Mouse (Mus musculus): Measurements from ENCODE around the gene Acp6. TPM values are rescaled to one million over a fixed set of nuclear protein-coding genes. Genes with fewer than 3 reads are reported as not detected.
A peak's percentile ranks its signal among the peaks of the same experiment; 100 is the strongest.

Gene Acp6
- polyA plus RNA-seq, 1 experiment: 45.2 TPM

GRCm38 (mm10) chr3:97151092-97151491 lies 7.5 kb upstream of the Acp6 start:
- Histone ChIP-seq H3K4me3 (no peak overlapping the region), H3ac (ENCODE audit: control insufficient read depth, insufficient read length) (no peak overlapping the region), H3K79me2 (ENCODE audit: control insufficient read depth, insufficient read depth) (no peaks in the 10 kb centered on the region), H3K36me3 (ENCODE audit: control insufficient read depth, insufficient read depth) (no peaks in the 10 kb centered on the region), H3K27me3 (ENCODE audit: control insufficient read depth, insufficient read depth, insufficient read length) (no peaks in the 10 kb centered on the region), H3K4me2 (ENCODE audit: low read depth) (no peak overlapping the region)
- TF ChIP-seq TCF3 (IDR thresholded peaks at IDR 0.05; ENCODE audit: insufficient read length, low read depth): no peak

GRCm38 (mm10) chr3:97156431-97156830 lies 2.1 kb upstream of the Acp6 start:
- H3K36me3 ChIP-seq (ENCODE audit: control insufficient read depth, insufficient read depth): no peaks in the 10 kb centered on the region
- no peak overlapping the region for H3K4me3 ChIP-seq
- TF ChIP-seq MYOD1 (IDR thresholded peaks at IDR 0.05; ENCODE audit: control insufficient read depth in 1 of 3, insufficient read length in 2 of 3, low read depth in 2 of 3) (no peak), SRF (IDR thresholded peaks at IDR 0.05; ENCODE audit: control insufficient read depth, insufficient read length, low read depth) (no peak), POLR2AphosphoS2 (IDR thresholded peaks at IDR 0.05; ENCODE audit: insufficient read length, low read depth) (no peak), TCF12 (IDR thresholded peaks at IDR 0.05; ENCODE audit: insufficient read depth, poor library complexity, severe bottlenecking) (no peak), MYOG (IDR thresholded peaks at IDR 0.05; ENCODE audit: control insufficient read depth in 1 of 3, insufficient read depth in 1 of 3, insufficient read length in 2 of 3, low read depth in 2 of 3) (no peak), USF1 (IDR thresholded peaks at IDR 0.05; ENCODE audit: low read depth) (no peak), REST (IDR thresholded peaks at IDR 0.05; ENCODE audit: insufficient read depth, insufficient read length) (no peak), CEBPB (IDR thresholded peaks at IDR 0.05; ENCODE audit: insufficient read depth, poor library complexity, severe bottlenecking) (no peak), TCF3 (IDR thresholded peaks at IDR 0.05; ENCODE audit: insufficient read length, low read depth) (no peak), POLR2A (IDR thresholded peaks at IDR 0.05; ENCODE audit: insufficient read length, low read depth) (no peak), E2F4 (IDR thresholded peaks at IDR 0.05; ENCODE audit: insufficient read depth) (no peak), MAX (IDR thresholded peaks at IDR 0.05; ENCODE audit: low read depth) (no peak)
- H3K27me3 ChIP-seq (ENCODE audit: control insufficient read depth, insufficient read depth, insufficient read length): no peaks in the 10 kb centered on the region
- no peak overlapping the region for H3ac ChIP-seq (ENCODE audit: control insufficient read depth, insufficient read length)
- H3K79me2 ChIP-seq (ENCODE audit: control insufficient read depth, insufficient read depth): no peaks in the 10 kb centered on the region
- H3K4me2 ChIP-seq (ENCODE audit: low read depth): no peak overlapping the region

DNA sequence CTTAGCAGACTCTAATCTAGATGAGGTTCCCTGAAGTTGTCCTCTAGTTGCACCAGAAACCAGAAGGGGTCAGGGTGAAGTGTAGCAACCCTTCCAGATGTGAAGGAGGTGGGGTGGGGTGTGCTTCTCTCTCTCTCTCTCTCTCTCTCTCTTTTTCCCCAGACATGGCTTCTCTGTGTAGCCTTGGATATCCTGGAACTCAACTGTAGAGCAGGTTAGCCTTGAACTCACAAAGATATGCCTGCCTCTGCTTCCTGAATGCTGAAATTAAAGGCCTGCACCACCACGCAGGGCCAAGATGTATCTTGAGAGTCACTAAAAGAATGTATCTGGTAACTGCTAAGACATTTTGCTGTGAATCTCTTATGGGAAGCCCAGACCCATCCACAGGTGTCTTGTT lies 1.3 kb upstream of the Acp6 start:
- Histone ChIP-seq H3K36me3 (ENCODE audit: control insufficient read depth, insufficient read depth) (no peaks in the 10 kb centered on the region), H3K79me2 (ENCODE audit: control insufficient read depth, insufficient read depth) (peaks cover 1% of the 10 kb centered on the region), H3ac (ENCODE audit: control insufficient read depth, insufficient read length) (no peak overlapping the region), H3K4me2 (ENCODE audit: low read depth) (no peak overlapping the region), H3K27me3 (ENCODE audit: control insufficient read depth, insufficient read depth, insufficient read length) (no peaks in the 10 kb centered on the region), H3K4me3 (no peak overlapping the region)
- TF ChIP-seq POLR2AphosphoS2 (IDR thresholded peaks at IDR 0.05; ENCODE audit: insufficient read length, low read depth) (no peak), TCF3 (IDR thresholded peaks at IDR 0.05; ENCODE audit: insufficient read length, low read depth) (no peak), REST (IDR thresholded peaks at IDR 0.05; ENCODE audit: insufficient read depth, insufficient read length) (no peak), USF1 (IDR thresholded peaks at IDR 0.05; ENCODE audit: low read depth) (no peak), POLR2A (IDR thresholded peaks at IDR 0.05; ENCODE audit: insufficient read length, low read depth) (no peak), MAX (IDR thresholded peaks at IDR 0.05; ENCODE audit: low read depth) (no peak), MYOD1 (IDR thresholded peaks at IDR 0.05; ENCODE audit: control insufficient read depth in 1 of 3, insufficient read length in 2 of 3, low read depth in 2 of 3) (no peak), MYOG (IDR thresholded peaks at IDR 0.05; ENCODE audit: control insufficient read depth in 1 of 3, insufficient read depth in 1 of 3, insufficient read length in 2 of 3, low read depth in 2 of 3) (no peak), TCF12 (IDR thresholded peaks at IDR 0.05; ENCODE audit: insufficient read depth, poor library complexity, severe bottlenecking) (no peak), E2F4 (IDR thresholded peaks at IDR 0.05; ENCODE audit: insufficient read depth) (no peak), SRF (IDR thresholded peaks at IDR 0.05; ENCODE audit: control insufficient read depth, insufficient read length, low read depth) (no peak), CEBPB (IDR thresholded peaks at IDR 0.05; ENCODE audit: insufficient read depth, poor library complexity, severe bottlenecking) (no peak)

GRCm38 (mm10) chr3:97157958-97158599 lies 498 bp upstream of the Acp6 start:
- Histone ChIP-seq H3K4me3 (peak overlapping the region; percentile 93), H3K36me3 (ENCODE audit: control insufficient read depth, insufficient read depth) (no peaks in the 10 kb centered on the region), H3K4me2 (ENCODE audit: low read depth) (peak overlapping the region; percentile 81), H3K79me2 (ENCODE audit: control insufficient read depth, insufficient read depth) (peaks cover 4% of the 10 kb centered on the region), H3ac (ENCODE audit: control insufficient read depth, insufficient read length) (peak overlapping the region; percentile 53), H3K27me3 (ENCODE audit: control insufficient read depth, insufficient read depth, insufficient read length) (no peaks in the 10 kb centered on the region)
- TF ChIP-seq MYOD1 (IDR thresholded peaks at IDR 0.05; ENCODE audit: control insufficient read depth in 1 of 3, insufficient read length in 2 of 3, low read depth in 2 of 3): no peak
- TF ChIP-seq TCF12 (IDR thresholded peaks at IDR 0.05; ENCODE audit: insufficient read depth, poor library complexity, severe bottlenecking): no peak
- no peak for TF ChIP-seq SRF (IDR thresholded peaks at IDR 0.05; ENCODE audit: control insufficient read depth, insufficient read length, low read depth)
- no peak for TF ChIP-seq POLR2A (IDR thresholded peaks at IDR 0.05; ENCODE audit: insufficient read length, low read depth)
- no peak for TF ChIP-seq USF1 (IDR thresholded peaks at IDR 0.05; ENCODE audit: low read depth)
- no peak for TF ChIP-seq MAX (IDR thresholded peaks at IDR 0.05; ENCODE audit: low read depth)
- TF ChIP-seq E2F4 (IDR thresholded peaks at IDR 0.05; ENCODE audit: insufficient read depth): no peak
- no peak for TF ChIP-seq TCF3 (IDR thresholded peaks at IDR 0.05; ENCODE audit: insufficient read length, low read depth)
- no peak for TF ChIP-seq REST (IDR thresholded peaks at IDR 0.05; ENCODE audit: insufficient read depth, insufficient read length)
- TF ChIP-seq POLR2AphosphoS2 (IDR thresholded peaks at IDR 0.05; ENCODE audit: insufficient read length, low read depth): no peak
- no peak for TF ChIP-seq CEBPB (IDR thresholded peaks at IDR 0.05; ENCODE audit: insufficient read depth, poor library complexity, severe bottlenecking)
- TF ChIP-seq MYOG (IDR thresholded peaks at IDR 0.05; ENCODE audit: control insufficient read depth in 1 of 3, insufficient read depth in 1 of 3, insufficient read length in 2 of 3, low read depth in 2 of 3): no peak

DNA sequence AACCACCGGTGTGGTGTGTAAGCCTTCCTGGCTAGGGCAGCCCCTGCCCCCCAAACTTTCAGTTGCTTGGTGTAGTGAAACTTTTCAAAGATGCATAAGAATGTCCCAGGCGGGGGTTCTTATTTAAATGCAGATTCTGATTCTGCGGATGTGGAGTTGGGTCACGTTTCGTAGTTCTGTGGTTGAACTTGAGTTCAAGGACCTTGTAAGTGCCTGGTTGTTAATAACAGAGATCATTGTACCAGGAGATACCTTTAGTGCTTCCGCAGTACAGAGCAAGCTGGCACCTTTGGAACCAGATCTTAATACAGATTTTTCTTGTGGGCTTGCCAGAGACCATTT lies 903 bp downstream of the Acp6 start:
- no peak for TF ChIP-seq MYOG (IDR thresholded peaks at IDR 0.05; ENCODE audit: control insufficient read depth in 1 of 3, insufficient read depth in 1 of 3, insufficient read length in 2 of 3, low read depth in 2 of 3)
- TF ChIP-seq E2F4 (IDR thresholded peaks at IDR 0.05; ENCODE audit: insufficient read depth): no peak
- no peak for TF ChIP-seq USF1 (IDR thresholded peaks at IDR 0.05; ENCODE audit: low read depth)
- no peak for TF ChIP-seq TCF3 (IDR thresholded peaks at IDR 0.05; ENCODE audit: insufficient read length, low read depth)
- no peak for TF ChIP-seq POLR2AphosphoS2 (IDR thresholded peaks at IDR 0.05; ENCODE audit: insufficient read length, low read depth)
- TF ChIP-seq MAX (IDR thresholded peaks at IDR 0.05; ENCODE audit: low read depth): no peak
- TF ChIP-seq POLR2A (IDR thresholded peaks at IDR 0.05; ENCODE audit: insufficient read length, low read depth): no peak
- no peak for TF ChIP-seq SRF (IDR thresholded peaks at IDR 0.05; ENCODE audit: control insufficient read depth, insufficient read length, low read depth)
- TF ChIP-seq MYOD1 (IDR thresholded peaks at IDR 0.05; ENCODE audit: control insufficient read depth in 1 of 3, insufficient read length in 2 of 3, low read depth in 2 of 3): no peak
- TF ChIP-seq CEBPB (IDR thresholded peaks at IDR 0.05; ENCODE audit: insufficient read depth, poor library complexity, severe bottlenecking): no peak
- no peak for TF ChIP-seq TCF12 (IDR thresholded peaks at IDR 0.05; ENCODE audit: insufficient read depth, poor library complexity, severe bottlenecking)

More for the DNA sequence above, 903 bp downstream of the Acp6 start:
- H3K4me3 ChIP-seq: peak overlapping the region; percentile 93
- peaks cover 4% of the 10 kb centered on the region for H3K79me2 ChIP-seq (ENCODE audit: control insufficient read depth, insufficient read depth)
- H3ac ChIP-seq (ENCODE audit: control insufficient read depth, insufficient read length): peak overlapping the region; percentile 53
- H3K36me3 ChIP-seq (ENCODE audit: control insufficient read depth, insufficient read depth): no peaks in the 10 kb centered on the region
- H3K27me3 ChIP-seq (ENCODE audit: control insufficient read depth, insufficient read depth, insufficient read length): no peaks in the 10 kb centered on the region
- H3K4me2 ChIP-seq (ENCODE audit: low read depth): peak overlapping the region; percentile 83

Measured in myocyte (in vitro differentiated cells).